Mouse (Mus musculus): ENCODE data around the gene Sesn3.
"Not testable (repeated sequence)": the region's sequence is repeated elsewhere in the genome, so short reads cannot be mapped to it uniquely, and the experiment has no call there.

Gene Sesn3

GRCm38 (mm10) chr9:14274986-14275720, at the start of gene Sesn3:
TSS of gene Sesn3 (plus strand) at chr9:14275067.
- peak; percentile 88 to 91 for DNase-seq

GRCm38 (mm10) chr9:14227086-14227485, 47.8 kb upstream of the Sesn3 start:
- not testable (repeated sequence) for DNase-seq

- DNase-seq = no peak
These were observed 41.0 kb upstream of the Sesn3 start for GRCm38 (mm10) chr9:14233702-14234373.

- DNase-seq = no peak
These were observed 39.6 kb upstream of the Sesn3 start for GRCm38 (mm10) chr9:14235286-14235685.

GRCm38 (mm10) chr9:14241003-14241402, 33.9 kb upstream of the Sesn3 start:
- DNase-seq = not testable (repeated sequence)

GRCm38 (mm10) chr9:14242308-14242707, 32.6 kb upstream of the Sesn3 start:
- no peak for DNase-seq

- DNase-seq = no peak
These were observed 30.3 kb upstream of the Sesn3 start for GRCm38 (mm10) chr9:14244528-14244927.

- no peak for DNase-seq
These were observed 29.8 kb upstream of the Sesn3 start for GRCm38 (mm10) chr9:14245013-14245586.

GRCm38 (mm10) chr9:14246016-14246799, 28.7 kb upstream of the Sesn3 start:
- DNase-seq = peak; percentile 34 to 50

- no peak for DNase-seq
These were observed 27.2 kb upstream of the Sesn3 start for GRCm38 (mm10) chr9:14247480-14248208.

- no peak for DNase-seq
These were observed 26.7 kb upstream of the Sesn3 start for GRCm38 (mm10) chr9:14248209-14248596.

GRCm38 (mm10) chr9:14261150-14261549, 13.7 kb upstream of the Sesn3 start:
- DNase-seq = peak; percentile 56 to 61

- DNase-seq = no peak
These were observed 12.3 kb upstream of the Sesn3 start for GRCm38 (mm10) chr9:14262568-14262972.

GRCm38 (mm10) chr9:14266470-14266869, 8.4 kb upstream of the Sesn3 start:
- no peak for DNase-seq

GRCm38 (mm10) chr9:14268578-14268977, 6.3 kb upstream of the Sesn3 start:
- DNase-seq = no peak

- no peak for DNase-seq
These were observed 1.9 kb upstream of the Sesn3 start for GRCm38 (mm10) chr9:14272921-14273320.

- no peak for DNase-seq
These were observed 281 bp upstream of the Sesn3 start for GRCm38 (mm10) chr9:14274586-14274985.

- DNase-seq = peak; percentile 99 to 100
These were observed 1.1 kb downstream of the Sesn3 start for GRCm38 (mm10) chr9:14275792-14276480.

- DNase-seq = peak; percentile 79 to 83
These were observed 1.8 kb downstream of the Sesn3 start for GRCm38 (mm10) chr9:14276481-14277287.

- DNase-seq = peak; percentile 38 to 62
These were observed 2.6 kb downstream of the Sesn3 start for GRCm38 (mm10) chr9:14277365-14277991.

Measured in cerebellum, postnatal 10 days (tissue).